Mouse (Mus musculus) monocyte, adult 2 months (primary cell): Measurements from ENCODE around the gene Col6a6.
"Not testable (repeated sequence)": the region's sequence is repeated elsewhere in the genome, so short reads cannot be mapped to it uniquely, and the experiment has no call there.

Experiments used
- DNase-seq, 2 experiments: peaks; one replicate each; pipeline ENCODE4 v3.0.0; 2022; ENCODE audit warnings: low spot score in 2 of 2, low read depth in 1 of 2

Col6a6 gene

GRCm38 (mm10) chr9:105827791-105828385 lies at the start of gene Col6a6:
Gene Col6a6, minus strand, starts transcription at chr9:105828160.
- no peak for DNase-seq

- DNase-seq, result no peak
These were observed 48.2 kb upstream of the Col6a6 start for GRCm38 (mm10) chr9:105876124-105876523.

DNA sequence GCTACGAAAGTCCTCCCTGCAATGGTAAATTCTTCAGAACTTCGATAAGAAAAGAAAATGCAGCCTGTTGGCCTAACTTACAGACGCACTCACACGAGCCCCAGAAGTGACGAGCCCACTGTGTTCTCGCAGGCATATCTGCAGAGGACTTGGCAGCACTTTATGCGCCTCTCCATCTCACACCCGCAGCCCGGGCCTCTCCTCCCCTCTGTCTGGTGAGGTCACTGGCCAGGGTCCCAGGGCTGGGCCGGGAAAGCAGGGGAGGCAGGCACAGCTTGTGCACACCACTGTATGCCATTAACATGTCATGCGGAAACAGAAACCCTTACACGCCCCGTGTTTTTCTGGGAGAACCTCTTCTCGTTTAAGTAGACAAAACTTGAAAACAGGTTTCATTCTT lies 43.7 kb upstream of the Col6a6 start:
- no peak for DNase-seq

DNA sequence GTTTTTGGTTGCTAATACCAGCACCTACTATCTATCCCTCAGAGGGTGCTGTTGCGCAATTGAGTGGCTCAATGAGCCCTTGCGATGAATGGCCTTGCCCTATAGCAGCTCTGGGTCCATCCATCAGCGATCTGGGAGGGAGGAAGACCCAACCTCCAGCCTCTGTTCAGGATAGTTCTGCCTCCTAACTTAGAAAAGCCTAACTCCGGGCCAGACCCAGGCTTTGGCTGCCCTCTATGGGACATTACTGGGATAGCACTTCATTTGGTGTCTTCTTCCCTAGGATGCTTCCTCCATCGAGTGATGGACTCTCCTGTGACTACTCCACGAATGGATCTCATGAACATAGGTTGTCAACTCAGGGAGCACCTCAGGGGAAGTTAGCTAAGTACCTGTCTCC lies 29.8 kb upstream of the Col6a6 start:
- DNase-seq, result peak in 1 of 2 experiments; percentile 2

DNA sequence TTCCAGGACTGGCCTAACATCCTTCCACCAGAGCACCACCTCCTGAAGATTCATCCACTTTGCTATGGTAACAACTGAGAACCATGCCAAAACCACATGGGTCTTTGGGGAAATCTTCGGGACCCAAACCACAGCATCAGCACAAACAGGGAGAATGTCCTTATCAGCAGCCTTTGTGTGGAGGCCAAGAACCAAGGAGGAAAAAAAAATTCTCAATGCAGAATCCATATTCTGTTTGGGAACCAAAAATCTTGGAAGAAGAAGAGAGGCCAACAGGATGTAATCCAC lies 24.8 kb upstream of the Col6a6 start:
- no peak for DNase-seq

DNA sequence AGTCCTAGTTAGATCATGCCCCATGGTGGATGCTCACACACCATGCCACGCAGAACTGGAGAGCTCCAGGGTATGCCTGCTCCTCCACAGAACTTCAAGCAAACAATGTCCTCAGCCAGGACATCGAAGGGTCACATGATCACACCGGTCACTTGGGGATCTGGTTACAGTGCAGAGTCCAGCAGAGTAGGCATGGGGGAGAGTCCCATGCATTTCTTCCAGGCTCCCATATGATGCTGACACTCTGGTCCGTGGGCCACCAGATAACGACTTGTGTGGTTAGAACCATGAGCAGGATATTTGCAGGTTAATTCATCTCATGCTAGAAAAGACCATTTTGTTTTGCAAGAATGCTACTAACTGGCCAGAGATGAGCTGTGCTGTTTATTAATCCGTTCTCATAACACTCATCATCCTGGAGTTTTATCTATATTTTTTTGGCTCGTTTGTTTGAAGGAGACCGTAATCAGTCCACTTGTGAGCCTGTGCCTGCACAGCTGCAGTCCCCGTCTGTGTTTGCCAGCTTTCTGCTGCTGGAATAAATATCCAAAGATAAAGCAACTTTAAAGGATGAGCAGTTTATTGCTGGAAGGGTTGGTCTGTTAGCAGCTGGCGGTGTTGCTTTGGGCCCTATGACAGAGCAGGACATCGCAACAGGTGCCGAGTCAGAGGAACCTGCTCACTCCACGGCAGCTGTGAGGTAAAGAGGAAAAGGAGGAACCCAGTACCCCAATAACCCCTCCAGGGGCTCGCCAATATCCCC lies 24.2 kb upstream of the Col6a6 start:
- DNase-seq, result no peak

DNA sequence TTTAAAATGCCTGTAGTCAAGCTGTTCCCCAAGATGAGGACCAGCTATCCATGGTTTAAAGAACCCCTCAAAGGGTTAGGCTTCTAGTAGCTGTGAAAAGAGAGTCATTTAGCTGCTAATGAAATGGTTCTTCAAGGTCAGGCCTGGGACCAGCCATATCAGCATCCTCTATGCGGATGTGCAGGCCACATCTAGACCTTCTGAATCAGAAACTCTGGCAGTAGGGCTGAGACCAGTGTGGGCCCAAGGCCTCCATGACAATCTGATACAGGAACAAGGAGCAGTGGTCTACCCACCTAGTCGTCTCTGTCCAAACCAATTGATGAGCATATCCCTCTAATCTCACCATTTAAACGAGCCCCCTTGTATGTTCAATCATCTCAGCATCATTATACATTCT lies 23.1 kb upstream of the Col6a6 start:
- no peak for DNase-seq

DNA sequence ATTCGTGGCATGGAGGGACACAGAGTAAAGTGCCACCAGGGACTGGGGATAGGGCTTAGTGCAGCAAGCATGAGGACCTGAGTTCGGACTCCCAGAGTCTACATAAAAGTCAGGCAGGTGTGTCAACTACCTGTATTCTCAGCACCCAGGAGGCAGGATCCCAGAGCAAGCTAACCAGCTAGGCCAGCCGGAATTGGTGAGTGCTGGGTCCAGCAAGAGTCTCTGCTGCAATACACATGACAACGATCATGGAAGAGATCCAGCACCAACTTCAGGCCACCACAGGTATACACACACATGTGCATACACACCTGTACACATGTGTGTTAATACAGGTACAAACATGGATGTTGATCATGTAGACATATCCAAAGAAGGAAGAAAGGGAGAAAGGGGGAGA lies 20.4 kb upstream of the Col6a6 start:
- DNase-seq, result no peak

GRCm38 (mm10) chr9:105847261-105847660 lies 19.3 kb upstream of the Col6a6 start:
- no peak for DNase-seq

- DNase-seq, result not testable (repeated sequence)
These were observed 13.4 kb upstream of the Col6a6 start for GRCm38 (mm10) chr9:105841386-105841785.

DNA sequence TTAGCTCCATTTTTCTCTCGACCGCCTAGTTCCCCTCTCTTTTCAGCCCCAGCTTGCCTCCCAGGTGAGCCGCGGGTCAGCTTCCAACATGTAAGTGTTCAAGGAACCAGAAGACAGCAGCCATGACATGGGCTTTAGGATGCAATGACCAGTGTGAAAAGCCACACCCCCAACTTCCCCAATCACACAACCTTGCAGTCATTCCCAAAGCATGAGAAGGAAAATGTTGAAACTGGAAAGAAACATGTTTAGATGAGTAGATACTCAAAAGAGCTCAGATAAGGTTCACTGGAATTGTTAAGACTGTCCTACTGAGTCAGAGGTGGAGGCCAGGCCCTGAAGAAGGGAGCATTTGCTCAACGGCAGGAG lies 11.2 kb upstream of the Col6a6 start:
- no peak for DNase-seq

GRCm38 (mm10) chr9:105838396-105839146 lies 10.6 kb upstream of the Col6a6 start:
- DNase-seq, result no peak

GRCm38 (mm10) chr9:105835587-105835986 lies 7.6 kb upstream of the Col6a6 start:
- DNase-seq, result no peak

DNA sequence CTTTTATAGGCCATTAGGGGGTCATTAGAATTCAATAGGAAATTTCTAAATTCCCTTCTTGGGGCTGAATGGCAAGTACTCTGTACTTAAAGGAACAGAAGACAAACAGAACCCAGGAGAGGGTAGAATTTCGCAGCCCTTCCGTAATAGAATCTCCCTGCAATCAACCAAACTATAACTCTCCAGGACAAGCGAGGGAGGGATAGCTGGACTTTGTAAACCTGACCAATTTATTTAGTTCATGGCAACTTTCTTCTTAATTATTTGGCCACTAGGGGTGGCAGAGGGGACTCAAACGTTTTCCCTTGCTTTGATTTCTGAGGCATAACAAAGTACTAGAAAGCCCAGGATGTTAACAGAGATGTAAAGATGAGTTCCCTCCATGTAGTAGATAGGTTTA lies 6.8 kb upstream of the Col6a6 start:
- no peak for DNase-seq

DNA sequence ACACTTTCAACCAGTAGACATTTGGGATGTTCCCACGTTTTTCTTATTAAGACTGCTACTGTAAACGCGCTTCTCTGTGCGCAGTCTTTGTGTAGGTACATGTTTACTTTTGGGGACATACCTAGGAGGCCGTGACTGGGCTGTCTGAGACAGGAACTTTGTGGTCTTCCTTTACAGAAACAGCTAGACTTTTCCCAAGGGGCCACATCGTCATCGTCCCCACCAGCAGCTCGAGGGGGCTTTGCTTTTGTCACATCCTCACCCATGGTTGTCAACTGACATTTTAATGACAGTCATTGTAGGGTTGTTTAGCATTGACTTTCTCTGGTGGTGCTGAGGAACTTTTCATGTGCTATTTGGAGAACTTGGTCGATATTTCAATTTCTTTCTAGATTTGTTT lies 3.3 kb upstream of the Col6a6 start:
- DNase-seq, result no peak

GRCm38 (mm10) chr9:105827076-105827647 lies 798 bp downstream of the Col6a6 start:
- no peak for DNase-seq

GRCm38 (mm10) chr9:105820711-105821110 lies 7.2 kb downstream of the Col6a6 start:
- no peak for DNase-seq

DNA sequence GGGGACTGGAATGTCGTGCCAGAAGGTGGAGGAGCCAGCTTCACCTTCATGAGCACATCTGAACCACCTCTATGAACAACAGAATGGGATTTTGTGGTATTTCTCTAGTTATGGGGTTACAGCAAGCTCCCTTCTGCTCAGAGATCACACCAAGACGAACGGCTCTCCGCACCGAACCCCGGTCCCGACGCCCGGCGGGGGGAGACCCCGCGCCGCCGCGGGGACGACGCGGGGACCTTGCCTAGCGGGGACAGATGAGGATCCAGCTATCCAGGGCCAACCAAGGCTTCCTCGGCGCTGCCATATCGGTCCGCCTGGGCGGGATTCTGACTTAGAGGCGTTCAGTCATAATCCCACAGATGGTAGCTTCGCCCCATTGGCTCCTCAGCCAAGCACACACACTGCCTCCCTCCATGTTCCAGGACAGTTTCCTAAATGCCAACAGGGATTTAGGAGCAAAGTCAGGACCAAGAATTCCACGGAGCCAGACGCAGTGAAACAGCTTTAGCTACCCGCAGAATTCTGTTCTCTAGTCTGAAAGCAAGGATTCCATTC lies 8.7 kb downstream of the Col6a6 start:
- no peak for DNase-seq

GRCm38 (mm10) chr9:105814436-105814835 lies 13.5 kb downstream of the Col6a6 start:
- no peak for DNase-seq

- DNase-seq, result no peak
These were observed 16.5 kb downstream of the Col6a6 start for GRCm38 (mm10) chr9:105811458-105811857.

- no peak for DNase-seq
These were observed 18.9 kb downstream of the Col6a6 start for GRCm38 (mm10) chr9:105808920-105809505.
